Comparison of ENCODE assay signal across 25 mouse cellular contexts in genomic region chr7:34699888-34700287, GRCm38 (mm10). TPM values are rescaled to one million over a fixed set of nuclear protein-coding genes. Genes with fewer than 3 reads are reported as not detected.
"Had no signal": no experiment of that assay in that cellular context is flagged by ENCODE, and none has a peak within 500 bp of the region (broad histone marks: within the 10 kb centered on the region; RNA-seq: fewer than 3 reads in every experiment).

No protein-coding gene starts in this region.

- H3K4me2 ChIP-seq: heart, embryonic 12.5 days; hindbrain, embryonic 12.5 days; hindbrain, embryonic 14.5 days; intestine, embryonic 15.5 days; limb, embryonic 12.5 days; liver, embryonic 11.5 days had no signal

- DNase-seq: gastrocnemius, postnatal 14 days; gastrocnemius, postnatal 36 days; heart, adult 18-20 months; heart, postnatal 10 days; heart, postnatal 4 days; kidney, adult 18-20 months; kidney, adult 8-10 months; kidney, postnatal 10 days; kidney, postnatal 25 days; kidney, postnatal 4 days; liver had no signal

- H3K9me3 ChIP-seq: heart, embryonic 10.5 days; heart, embryonic 12.5 days; hindbrain, embryonic 10.5 days; hindbrain, embryonic 12.5 days; intestine, embryonic 15.5 days; limb, embryonic 10.5 days; limb, embryonic 12.5 days had no signal

- ATAC-seq: hindbrain, embryonic 16.5 days; inflammation-experienced regulatory T-cells, adult 6 months; intestine, embryonic 15.5 days; intestine, postnatal 0 days had no signal

- H3K4me3 ChIP-seq: heart, embryonic 10.5 days; heart, embryonic 12.5 days; hindbrain, embryonic 10.5 days; hindbrain, embryonic 12.5 days; intestine, embryonic 15.5 days; layer of hippocampus, adult 2 months; left cerebral cortex, adult 2 months; limb, embryonic 10.5 days; limb, embryonic 12.5 days had no signal

- H3K9ac ChIP-seq: heart, embryonic 12.5 days; hindbrain, embryonic 12.5 days; hindbrain, embryonic 14.5 days; intestine, embryonic 15.5 days; limb, embryonic 12.5 days had no signal

- H3K27ac ChIP-seq: heart, embryonic 10.5 days; hindbrain, embryonic 10.5 days; hindbrain, embryonic 12.5 days; hindbrain, embryonic 14.5 days; intestine, embryonic 15.5 days; layer of hippocampus, adult 2 months; left cerebral cortex, adult 2 months; limb, embryonic 10.5 days; limb, embryonic 12.5 days had no signal

- H3K36me3 ChIP-seq: heart, embryonic 10.5 days; heart, embryonic 12.5 days; hindbrain, embryonic 10.5 days; hindbrain, embryonic 12.5 days; intestine, embryonic 15.5 days; limb, embryonic 10.5 days; limb, embryonic 12.5 days had no signal

- H3K4me1 ChIP-seq: heart, embryonic 10.5 days; heart, embryonic 12.5 days had no signal

- H3K27me3 ChIP-seq: hindbrain, embryonic 12.5 days; intestine, embryonic 15.5 days had no signal

RNA-seq across cellular contexts. Expression of gene Kctd15, which starts 43.4 kb away (rescaled TPM):
- polyA plus RNA-seq: inflammation-experienced regulatory T-cells, adult 6 months had no signal
